Mouse (Mus musculus): ENCODE measurements around the gene Gm17482. TPM values are rescaled to one million over a fixed set of nuclear protein-coding genes. Genes with fewer than 3 reads are reported as not detected.

Gene Gm17482
- polyA plus RNA-seq (2015; fragmentation: Nextera tagmentation; extraction: Ambion mirVana), result not detected in 2 replicates

DNA sequence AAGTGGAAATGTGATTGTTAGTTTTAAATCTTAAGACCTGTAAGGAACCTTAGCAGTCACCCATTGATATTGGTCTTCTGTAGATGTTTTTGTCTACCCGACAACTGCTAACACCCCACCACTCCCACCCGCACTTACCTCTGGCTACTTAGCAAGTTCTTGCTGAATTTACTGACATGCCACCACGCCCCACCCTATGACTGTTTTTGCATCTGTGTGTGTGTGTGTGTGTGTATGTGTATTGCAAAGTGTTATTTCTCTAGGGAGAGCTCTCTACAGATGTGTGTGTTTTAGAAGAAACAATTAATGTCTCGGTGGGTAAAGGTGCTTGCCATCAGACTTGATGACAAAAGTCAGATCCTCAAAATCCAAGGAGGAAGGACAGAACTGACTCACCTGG, at the start of gene Gm17482:
Gene Gm17482, plus strand, starts transcription at position 301 of the 400 bp plus-strand sequence.
- Histone ChIP-seq H3K36me3 (ENCODE audit: control insufficient read depth, insufficient read depth) (no peaks in the 10 kb centered on the region), H3K9ac (ENCODE audit: low read length) (no peak within 1 kb of the TSS), H3K27ac (ENCODE audit: low read length) (no peak within 1 kb of the TSS), H3K4me2 (ENCODE audit: low read depth, low read length) (no peak within 1 kb of the TSS), H3K9me3 (replicated peaks; ENCODE audit: control insufficient read depth, low read length) (no peaks in the 10 kb centered on the region), H3K4me1 (ENCODE audit: control insufficient read depth, insufficient read depth, low read length) (peaks cover 3% of the 10 kb centered on the region; the same call in 1 of the 2 replicates), H3K27me3 (ENCODE audit: control insufficient read depth, insufficient read depth, low read length) (peaks cover 6% of the 10 kb centered on the region), H3K4me3 (ENCODE audit: low read length) (no peak within 1 kb of the TSS)
- no peak for ATAC-seq (replicated peaks; ENCODE audit: extremely low read depth, insufficient read depth, low FRiP score)
- WGBS, result 72% methylated on average over 4 of the region's 4 CpGs

DNA sequence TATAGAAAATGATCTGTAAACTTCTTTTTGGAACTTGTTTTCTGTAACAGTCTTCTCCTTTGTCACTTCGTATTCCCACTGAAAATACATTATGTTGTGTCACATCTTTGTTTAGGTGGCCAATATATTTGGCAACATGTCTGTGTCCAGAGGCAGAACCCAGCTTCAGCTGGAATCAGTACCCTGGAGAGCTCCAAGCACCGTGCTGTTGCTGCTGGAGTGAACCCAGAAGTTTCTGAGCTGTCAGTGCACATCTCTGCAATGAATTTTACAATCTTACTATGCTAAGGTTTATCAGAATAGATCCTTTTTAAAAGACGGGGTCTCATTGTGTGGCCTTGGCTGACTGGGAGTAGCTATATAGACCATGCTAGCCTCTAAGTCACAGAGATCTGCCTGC, 48.3 kb upstream of the Gm17482 start:
- WGBS, result 13% methylated on average over 3 of the region's 3 CpGs
- no peak for ATAC-seq (replicated peaks; ENCODE audit: extremely low read depth, insufficient read depth, low FRiP score)

DNA sequence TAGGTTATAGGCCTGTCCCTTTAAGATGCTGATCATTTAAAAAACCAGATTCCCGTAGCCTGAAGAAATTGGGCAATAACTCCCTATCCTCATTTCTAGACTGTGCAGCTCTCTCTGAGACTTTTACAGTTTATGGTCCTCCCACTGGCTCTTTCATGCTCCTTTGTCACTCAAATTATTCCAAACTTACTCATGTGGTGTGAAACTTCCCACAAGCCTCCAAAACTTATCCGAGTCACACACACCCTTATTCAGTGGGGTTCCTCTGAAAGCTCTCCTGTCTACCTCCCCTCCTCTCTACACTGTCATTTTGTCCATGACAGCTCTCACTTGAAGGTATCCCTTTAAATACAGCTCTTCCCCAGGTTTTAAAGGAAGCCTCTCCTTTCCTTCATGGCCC, 46.0 kb upstream of the Gm17482 start:
- H3K27ac ChIP-seq (ENCODE audit: low read length), result no peak overlapping the region
- no peaks in the 10 kb centered on the region for H3K36me3 ChIP-seq (ENCODE audit: control insufficient read depth, insufficient read depth)
- WGBS, result 67% methylated on average over 2 of the region's 2 CpGs
- H3K4me3 ChIP-seq (ENCODE audit: low read length), result no peak overlapping the region
- H3K9ac ChIP-seq (ENCODE audit: low read length), result no peak overlapping the region
- no peaks in the 10 kb centered on the region for H3K9me3 ChIP-seq (replicated peaks; ENCODE audit: control insufficient read depth, low read length)
- ATAC-seq (replicated peaks; ENCODE audit: extremely low read depth, insufficient read depth, low FRiP score), result no peak
- H3K4me2 ChIP-seq (ENCODE audit: low read depth, low read length), result no peak overlapping the region
- H3K27me3 ChIP-seq (ENCODE audit: control insufficient read depth, insufficient read depth, low read length), result peaks cover 7% of the 10 kb centered on the region; the same call in 1 of the 2 replicates
- H3K4me1 ChIP-seq (ENCODE audit: control insufficient read depth, insufficient read depth, low read length), result no peaks in the 10 kb centered on the region

More for the DNA sequence above, 48.3 kb upstream of the Gm17482 start:
- Histone ChIP-seq H3K9ac (ENCODE audit: low read length) (no peak overlapping the region), H3K9me3 (replicated peaks; ENCODE audit: control insufficient read depth, low read length) (no peaks in the 10 kb centered on the region), H3K4me2 (ENCODE audit: low read depth, low read length) (no peak overlapping the region), H3K4me3 (ENCODE audit: low read length) (no peak overlapping the region), H3K27ac (ENCODE audit: low read length) (no peak overlapping the region), H3K4me1 (ENCODE audit: control insufficient read depth, insufficient read depth, low read length) (no peaks in the 10 kb centered on the region), H3K36me3 (ENCODE audit: control insufficient read depth, insufficient read depth) (no peaks in the 10 kb centered on the region), H3K27me3 (ENCODE audit: control insufficient read depth, insufficient read depth, low read length) (peaks cover 7% of the 10 kb centered on the region; the same call in 1 of the 2 replicates)

GRCm38 (mm10) chr6:115191111-115191510, 36.0 kb upstream of the Gm17482 start:
- ATAC-seq (replicated peaks; ENCODE audit: extremely low read depth, insufficient read depth, low FRiP score), result no peak
- Histone ChIP-seq H3K9ac (ENCODE audit: low read length) (no peak overlapping the region), H3K9me3 (replicated peaks; ENCODE audit: control insufficient read depth, low read length) (no peaks in the 10 kb centered on the region), H3K4me2 (ENCODE audit: low read depth, low read length) (no peak overlapping the region), H3K27ac (ENCODE audit: low read length) (no peak overlapping the region), H3K36me3 (ENCODE audit: control insufficient read depth, insufficient read depth) (no peaks in the 10 kb centered on the region), H3K27me3 (ENCODE audit: control insufficient read depth, insufficient read depth, low read length) (no peaks in the 10 kb centered on the region), H3K4me1 (ENCODE audit: control insufficient read depth, insufficient read depth, low read length) (no peaks in the 10 kb centered on the region), H3K4me3 (ENCODE audit: low read length) (no peak overlapping the region)
- 70% methylated on average over 7 of the region's 7 CpGs for WGBS

DNA sequence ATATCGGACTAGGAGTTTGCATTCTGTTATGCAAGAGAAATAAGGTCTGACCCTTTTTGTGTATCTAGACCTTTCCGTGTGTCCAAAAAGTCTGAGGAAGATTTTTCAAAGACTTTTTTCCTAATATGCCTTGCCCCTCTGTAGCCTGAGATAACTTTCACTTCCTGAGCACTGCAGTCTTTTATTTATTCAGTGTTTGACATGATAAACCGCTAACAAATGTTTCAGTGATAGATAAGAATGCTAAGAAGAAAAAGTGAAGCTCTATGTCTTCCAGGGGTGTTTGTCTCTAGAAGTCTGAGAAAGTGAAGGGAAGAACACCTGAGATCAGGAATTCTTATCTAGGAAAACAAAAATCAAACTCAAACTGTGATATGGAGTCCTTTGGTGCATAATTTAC, 26.4 kb upstream of the Gm17482 start:
- Histone ChIP-seq H3K27me3 (ENCODE audit: control insufficient read depth, insufficient read depth, low read length) (no peaks in the 10 kb centered on the region), H3K27ac (ENCODE audit: low read length) (no peak overlapping the region), H3K4me2 (ENCODE audit: low read depth, low read length) (no peak overlapping the region), H3K9me3 (replicated peaks; ENCODE audit: control insufficient read depth, low read length) (no peaks in the 10 kb centered on the region), H3K36me3 (ENCODE audit: control insufficient read depth, insufficient read depth) (no peaks in the 10 kb centered on the region), H3K9ac (ENCODE audit: low read length) (no peak overlapping the region), H3K4me1 (ENCODE audit: control insufficient read depth, insufficient read depth, low read length) (no peaks in the 10 kb centered on the region), H3K4me3 (ENCODE audit: low read length) (no peak overlapping the region)
- ATAC-seq (replicated peaks; ENCODE audit: extremely low read depth, insufficient read depth, low FRiP score), result no peak
- WGBS, result 53% methylated on average over 3 of the region's 3 CpGs

DNA sequence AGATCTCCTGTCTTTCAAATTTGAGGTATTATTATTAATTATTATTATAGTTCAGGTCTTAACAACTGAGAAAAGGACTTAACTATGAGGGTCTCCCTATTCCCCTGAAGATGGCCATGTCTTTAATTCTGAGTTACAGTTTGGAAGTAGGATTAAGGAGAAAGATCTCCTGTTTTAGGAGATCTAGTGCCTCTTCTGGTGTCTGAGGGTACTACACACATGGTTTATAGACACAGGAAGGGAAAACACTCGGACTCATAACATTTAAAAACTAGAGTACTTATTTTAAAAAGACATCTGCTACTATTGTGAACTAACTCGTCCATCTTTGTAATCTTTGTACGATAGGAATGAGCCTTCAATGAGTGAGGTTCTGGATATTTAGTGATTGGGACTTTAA, 24.1 kb upstream of the Gm17482 start:
- no peaks in the 10 kb centered on the region for H3K36me3 ChIP-seq (ENCODE audit: control insufficient read depth, insufficient read depth)
- ATAC-seq (replicated peaks; ENCODE audit: extremely low read depth, insufficient read depth, low FRiP score), result no peak
- no peaks in the 10 kb centered on the region for H3K4me1 ChIP-seq (ENCODE audit: control insufficient read depth, insufficient read depth, low read length)
- no peak overlapping the region for H3K27ac ChIP-seq (ENCODE audit: low read length)
- no peak overlapping the region for H3K4me3 ChIP-seq (ENCODE audit: low read length)
- H3K9ac ChIP-seq (ENCODE audit: low read length), result no peak overlapping the region
- H3K4me2 ChIP-seq (ENCODE audit: low read depth, low read length), result no peak overlapping the region
- no peaks in the 10 kb centered on the region for H3K9me3 ChIP-seq (replicated peaks; ENCODE audit: control insufficient read depth, low read length)
- H3K27me3 ChIP-seq (ENCODE audit: control insufficient read depth, insufficient read depth, low read length), result no peaks in the 10 kb centered on the region
- WGBS, result 66% methylated on average over 3 of the region's 3 CpGs

GRCm38 (mm10) chr6:115210187-115210586, 17.0 kb upstream of the Gm17482 start:
- 54% methylated on average over 2 of the region's 2 CpGs for WGBS
- no peaks in the 10 kb centered on the region for H3K9me3 ChIP-seq (replicated peaks; ENCODE audit: control insufficient read depth, low read length)
- H3K27me3 ChIP-seq (ENCODE audit: control insufficient read depth, insufficient read depth, low read length), result peaks cover 3% of the 10 kb centered on the region; the same call in 1 of the 2 replicates
- H3K36me3 ChIP-seq (ENCODE audit: control insufficient read depth, insufficient read depth), result no peaks in the 10 kb centered on the region
- H3K4me1 ChIP-seq (ENCODE audit: control insufficient read depth, insufficient read depth, low read length), result peaks cover 3% of the 10 kb centered on the region; the same call in 1 of the 2 replicates
- H3K9ac ChIP-seq (ENCODE audit: low read length), result no peak overlapping the region
- no peak overlapping the region for H3K4me3 ChIP-seq (ENCODE audit: low read length)
- peak overlapping the region; percentile 31; the same call in 1 of the 2 replicates for H3K27ac ChIP-seq (ENCODE audit: low read length)
- no peak for ATAC-seq (replicated peaks; ENCODE audit: extremely low read depth, insufficient read depth, low FRiP score)
- H3K4me2 ChIP-seq (ENCODE audit: low read depth, low read length), result no peak overlapping the region

- H3K4me1 ChIP-seq (ENCODE audit: control insufficient read depth, insufficient read depth, low read length), result peaks cover 3% of the 10 kb centered on the region; the same call in 1 of the 2 replicates
- 60% methylated on average over 3 of the region's 3 CpGs for WGBS
- H3K27ac ChIP-seq (ENCODE audit: low read length), result no peak overlapping the region
- H3K4me2 ChIP-seq (ENCODE audit: low read depth, low read length), result no peak overlapping the region
- no peaks in the 10 kb centered on the region for H3K9me3 ChIP-seq (replicated peaks; ENCODE audit: control insufficient read depth, low read length)
- no peaks in the 10 kb centered on the region for H3K36me3 ChIP-seq (ENCODE audit: control insufficient read depth, insufficient read depth)
- peaks cover 3% of the 10 kb centered on the region; the same call in 1 of the 2 replicates for H3K27me3 ChIP-seq (ENCODE audit: control insufficient read depth, insufficient read depth, low read length)
- no peak overlapping the region for H3K4me3 ChIP-seq (ENCODE audit: low read length)
- ATAC-seq (replicated peaks; ENCODE audit: extremely low read depth, insufficient read depth, low FRiP score), result no peak
- no peak overlapping the region for H3K9ac ChIP-seq (ENCODE audit: low read length)
Observed at GRCm38 (mm10) chr6:115210820-115211219, 16.3 kb upstream of the Gm17482 start.

- no peak for ATAC-seq (replicated peaks; ENCODE audit: extremely low read depth, insufficient read depth, low FRiP score)
- H3K9ac ChIP-seq (ENCODE audit: low read length), result no peak overlapping the region
- no peak overlapping the region for H3K4me2 ChIP-seq (ENCODE audit: low read depth, low read length)
- no peaks in the 10 kb centered on the region for H3K9me3 ChIP-seq (replicated peaks; ENCODE audit: control insufficient read depth, low read length)
- no peaks in the 10 kb centered on the region for H3K36me3 ChIP-seq (ENCODE audit: control insufficient read depth, insufficient read depth)
- peaks cover 3% of the 10 kb centered on the region; the same call in 1 of the 2 replicates for H3K4me1 ChIP-seq (ENCODE audit: control insufficient read depth, insufficient read depth, low read length)
- WGBS, result 48% methylated on average over 5 of the region's 5 CpGs
- no peak overlapping the region for H3K4me3 ChIP-seq (ENCODE audit: low read length)
- peak overlapping the region; percentile 16; the same call in 1 of the 2 replicates for H3K27ac ChIP-seq (ENCODE audit: low read length)
- H3K27me3 ChIP-seq (ENCODE audit: control insufficient read depth, insufficient read depth, low read length), result peaks cover 3% of the 10 kb centered on the region; the same call in 1 of the 2 replicates
Observed at GRCm38 (mm10) chr6:115212132-115212903, 14.8 kb upstream of the Gm17482 start.

Data from heart, embryonic 16.5 days (tissue).